Comparison of ENCODE assay signal across 27 mouse cellular contexts in genomic region chr6:7476907-7477306, GRCm38 (mm10).
"Had no signal": no experiment of that assay in that cellular context is flagged by ENCODE, and none has a peak within 500 bp of the region (broad histone marks: within the 10 kb centered on the region; RNA-seq: fewer than 3 reads in every experiment).

No protein-coding gene starts in this region.

- H3K36me3 ChIP-seq: heart, embryonic 10.5 days; heart, embryonic 12.5 days; hindbrain, embryonic 10.5 days; hindbrain, embryonic 12.5 days; intestine, embryonic 15.5 days; limb, embryonic 13.5 days; limb, embryonic 15.5 days; liver, embryonic 12.5 days had no signal

- H3K4me3 ChIP-seq: gastrocnemius, adult 2 months; heart, embryonic 10.5 days; heart, embryonic 12.5 days; hindbrain, embryonic 10.5 days; hindbrain, embryonic 12.5 days; intestine, embryonic 15.5 days; layer of hippocampus, adult 2 months; limb, embryonic 13.5 days; limb, embryonic 15.5 days; liver, embryonic 12.5 days had no signal

- H3K27ac ChIP-seq: gastrocnemius, adult 2 months; heart, embryonic 10.5 days; hindbrain, embryonic 10.5 days; hindbrain, embryonic 12.5 days; hindbrain, embryonic 14.5 days; intestine, embryonic 15.5 days; layer of hippocampus, adult 2 months; limb, embryonic 13.5 days; limb, embryonic 15.5 days; liver, embryonic 12.5 days; liver, embryonic 14.5 days had no signal

- H3K4me1 ChIP-seq: heart, embryonic 10.5 days; heart, embryonic 12.5 days; hindbrain, embryonic 10.5 days; hindbrain, embryonic 12.5 days; intestine, embryonic 15.5 days; limb, embryonic 15.5 days; liver, embryonic 12.5 days had no signal

- ATAC-seq: hindbrain, embryonic 16.5 days; inflammation-experienced regulatory T-cells, adult 6 months; intestine, embryonic 15.5 days; intestine, postnatal 0 days; liver, embryonic 12.5 days had no signal

- H3K9me3 ChIP-seq: heart, embryonic 10.5 days; heart, embryonic 12.5 days; hindbrain, embryonic 10.5 days; hindbrain, embryonic 12.5 days; intestine, embryonic 15.5 days; limb, embryonic 13.5 days; limb, embryonic 15.5 days; liver, embryonic 12.5 days had no signal

- H3K9ac ChIP-seq: heart, embryonic 12.5 days; hindbrain, embryonic 12.5 days; hindbrain, embryonic 14.5 days; intestine, embryonic 15.5 days; limb, embryonic 13.5 days; limb, embryonic 15.5 days; liver, embryonic 12.5 days; liver, embryonic 14.5 days had no signal

- H3K4me2 ChIP-seq: heart, embryonic 12.5 days; hindbrain, embryonic 12.5 days; hindbrain, embryonic 14.5 days; intestine, embryonic 15.5 days; limb, embryonic 13.5 days; limb, embryonic 15.5 days; liver, embryonic 12.5 days had no signal

- H3K27me3 ChIP-seq: heart, embryonic 12.5 days; hindbrain, embryonic 12.5 days; intestine, embryonic 15.5 days; limb, embryonic 13.5 days; limb, embryonic 15.5 days; liver, embryonic 12.5 days had no signal

- DNase-seq: gastrocnemius, adult 2 months; gastrocnemius, postnatal 10 days; gastrocnemius, postnatal 25 days; heart, adult 18-20 months; heart, postnatal 10 days; heart, postnatal 4 days; kidney, adult 18-20 months; kidney, adult 8-10 months; kidney, postnatal 10 days; kidney, postnatal 25 days; kidney, postnatal 4 days; layer of hippocampus, postnatal 36 days; left cerebral cortex, postnatal 4 days had no signal
